Mouse (Mus musculus): ENCODE data around the gene Mov10.
"Not testable (repeated sequence)": the region's sequence is repeated elsewhere in the genome, so short reads cannot be mapped to it uniquely, and the experiment has no call there.

Mov10 gene

DNA sequence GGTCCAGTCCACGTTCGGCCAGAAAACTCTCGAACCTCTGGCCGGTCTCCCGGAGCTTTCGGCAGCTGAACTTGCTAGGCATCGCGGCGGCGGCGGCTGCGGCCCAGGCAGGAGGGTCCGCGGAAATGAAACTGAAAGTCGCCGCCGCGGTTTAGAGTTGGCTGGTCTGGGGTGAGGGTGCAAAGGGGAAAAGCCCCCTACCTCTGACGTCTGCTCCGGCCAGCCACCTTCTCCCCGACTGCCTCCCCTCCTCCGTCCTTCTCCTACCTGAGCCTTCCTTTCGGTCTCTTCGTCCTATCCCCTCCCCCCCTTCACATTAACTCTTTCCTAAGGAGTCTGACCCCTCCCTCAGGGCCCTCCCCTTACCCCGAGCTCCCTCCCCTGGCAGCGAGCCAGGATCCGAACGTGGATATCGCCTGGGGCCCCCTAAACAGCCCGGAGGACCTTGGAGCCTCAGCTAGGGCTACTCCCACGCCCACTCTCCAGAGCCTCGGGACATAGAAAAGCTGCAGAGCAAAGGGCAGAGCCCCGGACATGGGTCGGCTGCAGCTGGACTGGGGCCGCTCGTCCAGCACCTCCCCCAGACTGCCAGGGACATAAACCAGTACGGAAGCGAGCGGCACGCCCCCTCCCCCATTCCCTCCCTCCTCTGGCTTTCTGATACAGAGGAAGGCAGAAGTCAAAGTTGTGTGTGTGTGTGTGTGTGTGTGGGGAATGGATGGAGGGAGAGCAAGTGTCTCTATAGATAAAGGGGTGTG is at the start of gene Mov10:
Gene Mov10, minus strand, starts transcription at position 573 of the 758 bp plus-strand sequence.
- DNase-seq (ENCODE audit: low spot score in 2 of 2) = peak; percentile 78 to 80

DNA sequence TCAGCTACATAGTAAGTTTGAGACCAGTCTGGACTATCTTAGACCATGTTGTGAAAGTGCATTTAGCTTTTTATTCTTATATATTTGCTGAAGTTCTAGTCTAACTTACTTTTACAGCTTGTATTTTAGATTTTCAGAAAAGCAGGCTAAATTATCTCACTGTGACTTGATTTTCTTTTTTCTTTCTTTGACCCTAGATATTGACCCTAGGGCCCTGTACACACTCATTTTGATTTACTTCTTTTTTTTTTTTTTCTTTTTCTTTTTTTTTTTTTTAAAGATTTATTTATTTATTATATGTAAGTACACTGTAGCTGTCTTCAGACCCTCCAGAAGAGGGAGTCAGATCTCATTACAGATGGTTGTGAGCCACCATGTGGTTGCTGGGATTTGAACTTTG is 48.3 kb upstream of the Mov10 start:
- DNase-seq (ENCODE audit: low spot score in 2 of 2) = not testable (repeated sequence)

GRCm38 (mm10) chr3:104865341-104865788 is 47.0 kb upstream of the Mov10 start:
- no peak for DNase-seq (ENCODE audit: low spot score in 2 of 2)

GRCm38 (mm10) chr3:104864651-104865340 is 46.4 kb upstream of the Mov10 start:
- DNase-seq (ENCODE audit: low spot score in 2 of 2) = peak; percentile 85 to 90

DNA sequence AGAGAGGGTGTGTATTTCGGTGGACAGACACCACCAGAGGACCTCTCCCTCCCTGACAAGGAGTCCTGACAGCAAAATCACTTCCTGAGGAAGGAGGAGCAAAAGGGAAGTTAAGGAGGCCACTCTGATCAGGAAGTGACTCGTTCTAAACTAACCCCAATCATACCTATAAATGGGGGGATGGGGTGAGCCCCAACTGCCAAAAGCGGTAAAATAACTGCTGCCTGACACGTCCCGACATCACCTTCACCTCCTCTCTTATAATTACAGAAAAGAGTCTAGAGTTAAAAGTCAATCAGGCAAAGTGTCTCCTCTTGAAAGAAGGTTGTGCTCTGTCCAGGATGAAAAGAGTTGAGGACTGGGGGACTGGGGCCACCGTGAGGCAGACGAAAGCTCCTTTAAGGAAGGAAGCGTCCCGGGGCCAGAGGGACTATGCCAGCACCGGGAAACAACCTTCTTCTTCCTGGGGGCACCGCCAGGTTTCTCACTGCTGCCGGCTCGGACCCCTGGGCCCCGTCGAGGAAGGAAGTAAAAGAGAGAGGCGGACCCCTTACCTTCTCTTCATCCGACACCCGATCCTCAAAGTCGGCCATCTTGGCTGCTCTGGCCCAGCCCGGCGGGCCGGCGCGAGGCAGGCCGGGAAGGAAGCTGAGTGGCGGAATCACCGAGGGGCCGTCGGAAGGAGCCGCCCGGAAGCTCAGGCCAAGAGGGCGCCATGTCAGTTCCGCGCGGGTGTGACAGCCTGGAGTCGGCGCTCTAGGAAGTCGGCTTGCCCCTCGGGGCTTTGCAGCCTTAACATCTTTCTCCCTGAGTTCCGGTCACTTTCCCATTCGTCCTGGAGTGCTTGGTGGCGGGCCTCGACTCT is 45.7 kb upstream of the Mov10 start, which contains the start of the genes St7l and Capza1:
Gene St7l, plus strand, starts transcription at position 220 of the 865 bp plus-strand sequence.
Gene Capza1, minus strand, starts transcription at position 720 of the 865 bp plus-strand sequence.
- DNase-seq (ENCODE audit: low spot score in 2 of 2) = peak; percentile 87 to 91

GRCm38 (mm10) chr3:104858560-104858959 is 40.2 kb upstream of the Mov10 start:
- DNase-seq (ENCODE audit: low spot score in 2 of 2) = no peak

GRCm38 (mm10) chr3:104856106-104856505 is 37.7 kb upstream of the Mov10 start:
- no peak for DNase-seq (ENCODE audit: low spot score in 2 of 2)

DNA sequence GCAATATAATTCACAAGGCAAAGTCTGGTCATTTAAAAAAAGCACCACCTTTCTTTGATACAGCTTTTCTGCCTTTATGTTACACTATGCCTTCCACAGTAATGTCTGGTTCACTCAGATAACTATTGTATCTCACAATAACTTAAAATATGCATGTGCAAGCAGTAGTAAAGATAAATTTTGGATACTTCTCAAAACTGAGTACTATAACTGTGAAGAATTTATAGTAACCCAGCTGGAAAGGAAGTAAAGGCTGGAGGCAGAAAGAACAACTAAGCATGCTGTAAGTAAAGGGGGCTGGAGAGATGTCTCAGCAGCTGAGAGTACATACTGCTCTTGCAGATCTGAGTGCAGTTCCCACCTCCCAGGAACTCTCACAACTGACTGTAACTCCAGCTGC is 36.5 kb upstream of the Mov10 start:
- DNase-seq (ENCODE audit: low spot score in 2 of 2) = no peak

GRCm38 (mm10) chr3:104854465-104854864 is 36.1 kb upstream of the Mov10 start:
- no peak for DNase-seq (ENCODE audit: low spot score in 2 of 2)

DNA sequence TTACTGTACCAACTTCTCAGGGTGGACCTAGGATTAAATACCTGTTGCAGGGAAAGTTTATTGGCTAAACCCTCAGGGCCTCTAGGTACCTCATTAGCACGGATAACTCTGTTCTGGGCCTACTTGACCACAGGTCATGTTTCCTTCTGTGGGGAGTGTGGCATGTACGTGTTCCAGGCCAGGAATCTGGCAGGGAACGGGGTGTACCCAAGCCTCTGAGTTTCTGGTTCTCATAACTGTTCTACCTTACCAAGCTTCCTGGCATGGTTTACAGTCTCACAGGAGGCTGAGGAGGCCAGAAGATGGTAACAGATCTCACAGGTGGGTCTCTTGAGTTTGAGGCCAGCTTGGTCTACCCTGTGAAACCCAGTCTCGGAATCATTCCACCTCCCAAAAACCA is 28.2 kb upstream of the Mov10 start:
- DNase-seq (ENCODE audit: low spot score in 2 of 2) = no peak

DNA sequence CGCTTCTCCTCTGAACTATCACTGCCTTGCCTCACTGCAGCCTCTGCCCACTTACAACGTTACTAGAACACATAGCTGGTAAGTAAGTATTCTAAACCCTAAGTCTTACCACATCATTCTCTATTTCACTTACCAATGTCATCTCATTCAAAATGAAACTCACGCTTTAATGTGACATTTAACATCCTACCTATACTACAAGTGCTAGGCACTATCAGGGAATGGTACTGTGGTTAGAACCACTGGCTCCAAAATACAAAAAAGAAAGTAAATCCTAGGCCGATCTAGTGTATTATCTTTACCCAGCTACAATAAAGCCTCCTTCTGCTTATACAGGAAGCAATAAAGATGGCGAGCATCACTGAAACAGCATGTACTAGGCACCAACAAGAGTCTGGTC is 22.7 kb upstream of the Mov10 start:
- DNase-seq (ENCODE audit: low spot score in 2 of 2) = no peak

- DNase-seq (ENCODE audit: low spot score in 2 of 2) = no peak
Measured at GRCm38 (mm10) chr3:104835797-104836196, 17.4 kb upstream of the Mov10 start.

GRCm38 (mm10) chr3:104822413-104822812 is 4.0 kb upstream of the Mov10 start:
- DNase-seq (ENCODE audit: low spot score in 2 of 2) = no peak

GRCm38 (mm10) chr3:104820426-104820825 is 2.1 kb upstream of the Mov10 start:
- no peak for DNase-seq (ENCODE audit: low spot score in 2 of 2)

GRCm38 (mm10) chr3:104818749-104819134 is 379 bp upstream of the Mov10 start:
- no peak for DNase-seq (ENCODE audit: low spot score in 2 of 2)

GRCm38 (mm10) chr3:104817481-104817990 is 827 bp downstream of the Mov10 start:
- DNase-seq (ENCODE audit: low spot score in 2 of 2) = peak in 1 of 2 experiments; percentile 64

DNA sequence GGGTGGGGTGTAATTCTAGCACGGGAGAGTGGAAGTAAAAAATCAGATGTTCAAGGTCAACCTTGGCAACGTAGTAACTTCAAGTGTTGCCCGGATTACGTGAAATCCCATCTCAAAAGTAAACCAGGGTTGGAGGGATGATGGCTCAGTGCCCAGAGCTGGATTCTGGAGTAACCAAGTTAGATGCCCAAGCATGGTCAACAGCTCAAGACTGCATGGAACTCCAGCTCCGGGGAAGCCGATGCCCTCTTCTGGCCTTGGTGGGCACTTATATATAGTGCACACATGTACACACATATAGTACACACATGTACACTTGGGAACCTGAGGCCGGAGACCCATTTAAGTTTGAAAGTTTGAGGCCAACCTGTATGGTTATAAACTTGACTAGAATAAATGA is 2.2 kb downstream of the Mov10 start:
- no peak for DNase-seq (ENCODE audit: low spot score in 2 of 2)

DNA sequence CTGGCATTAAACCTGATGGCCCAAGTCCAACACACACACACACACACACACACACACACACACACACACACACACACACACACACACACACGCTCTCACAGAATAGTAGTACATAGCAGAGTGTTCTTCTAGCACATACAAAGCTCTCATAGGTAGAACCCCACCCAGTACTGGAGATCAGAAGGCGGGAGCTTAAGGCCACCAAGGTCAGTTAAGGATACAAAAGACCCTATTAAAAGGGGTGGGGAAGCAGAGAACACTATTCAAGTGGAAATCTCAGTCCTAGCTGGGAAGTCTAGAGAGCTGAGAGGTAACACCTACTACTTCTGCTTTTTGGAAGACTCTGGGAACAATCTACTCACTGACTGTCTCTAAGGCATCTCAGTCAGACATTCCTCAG is 3.0 kb downstream of the Mov10 start:
- DNase-seq (ENCODE audit: low spot score in 2 of 2) = no peak

DNA sequence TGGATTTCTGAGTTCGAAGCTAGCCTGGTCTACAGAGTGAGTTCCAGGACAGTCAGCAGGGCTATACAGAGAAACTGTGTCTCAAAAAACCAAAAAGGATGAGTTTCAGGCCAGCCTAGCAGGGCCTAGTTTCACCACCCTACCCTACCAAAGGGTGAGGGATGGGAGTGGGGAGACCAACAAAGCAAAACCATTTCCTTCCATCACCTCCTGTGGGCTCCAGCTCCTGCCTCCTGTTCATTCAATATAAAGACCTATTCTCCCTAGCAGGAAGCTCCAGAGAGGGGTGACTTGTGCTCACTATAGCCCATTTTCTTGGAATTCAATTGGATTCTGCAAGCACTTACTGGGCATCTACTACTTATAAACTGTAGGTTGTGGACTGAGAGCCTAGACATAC is 3.6 kb downstream of the Mov10 start:
- DNase-seq (ENCODE audit: low spot score in 2 of 2) = no peak

DNA sequence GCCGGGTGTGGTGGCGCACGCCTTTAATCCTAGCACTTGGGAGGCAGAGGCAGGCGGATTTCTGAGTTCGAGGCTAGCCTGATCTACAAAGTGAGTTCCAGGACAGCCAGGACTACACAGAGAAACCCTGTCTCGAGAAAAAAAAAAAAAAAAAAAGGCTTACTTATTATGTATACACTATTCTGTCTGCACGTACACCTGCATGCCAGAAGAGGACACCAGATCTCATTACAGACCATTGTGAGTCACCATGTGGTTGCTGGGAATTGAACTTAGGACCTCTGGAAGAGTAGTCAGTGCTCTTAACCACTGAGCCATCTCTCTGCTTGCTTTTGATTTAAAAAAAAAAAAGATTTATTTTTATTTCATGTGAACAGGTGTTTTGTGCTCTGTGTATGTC is 5.1 kb downstream of the Mov10 start:
- not testable (repeated sequence) for DNase-seq (ENCODE audit: low spot score in 2 of 2)

DNA sequence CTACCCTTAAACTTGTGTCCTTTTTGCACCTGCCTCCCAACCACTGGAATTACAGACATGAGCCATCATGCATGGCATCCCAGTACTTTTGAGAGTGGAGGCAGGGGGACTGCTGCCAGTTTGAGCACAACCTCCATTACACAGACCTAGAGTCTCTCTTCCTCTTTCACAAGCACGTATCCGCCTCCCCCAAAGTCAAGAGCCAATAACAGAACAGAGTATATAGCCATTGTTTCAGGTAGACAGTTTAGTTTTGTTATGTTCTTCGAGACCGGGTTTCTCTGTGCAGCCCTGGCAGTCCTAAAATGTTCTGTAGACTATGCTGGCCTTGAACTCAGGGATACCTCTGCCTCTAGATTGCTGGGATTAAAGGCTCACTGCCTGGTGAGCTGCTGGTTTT is 6.1 kb downstream of the Mov10 start:
- no peak for DNase-seq (ENCODE audit: low spot score in 2 of 2)

DNA sequence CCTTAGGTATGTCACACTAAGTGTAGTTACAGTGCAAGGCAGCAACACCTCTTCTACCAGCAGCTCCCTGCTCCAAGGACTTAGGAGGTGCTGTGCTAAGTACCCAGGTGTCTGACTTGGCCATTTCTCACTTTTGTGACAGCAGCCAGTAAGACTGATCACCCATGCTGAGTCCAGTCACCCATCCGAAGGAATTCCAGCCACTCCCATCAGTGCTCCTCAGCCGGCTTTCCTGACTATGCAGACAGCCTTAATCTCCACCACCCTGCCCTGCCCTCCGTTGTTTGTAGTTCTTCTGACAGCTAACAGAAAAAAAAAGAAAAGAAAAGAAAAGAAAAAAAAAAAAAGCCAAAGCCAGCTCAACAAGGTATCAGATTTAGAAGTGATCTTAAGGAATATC is 6.6 kb downstream of the Mov10 start:
- DNase-seq (ENCODE audit: low spot score in 2 of 2) = no peak

Data from urinary bladder, postnatal 4 days (tissue).